Mouse (Mus musculus) embryo, embryonic 11 days (tissue): Measurements from ENCODE around the gene Nosip.

Source experiments
- DNase-seq: peaks from one replicate; pipeline ENCODE4 v3.0.0-alpha.2; 2015

Gene Nosip

GRCm38 (mm10) chr7:45061532-45062075 lies 625 bp upstream of the Nosip start:
- DNase-seq: peak; percentile 37

- no peak for DNase-seq
Measured at GRCm38 (mm10) chr7:45067190-45067999, 5.2 kb downstream of the Nosip start.

- DNase-seq: peak; percentile 72
Measured at GRCm38 (mm10) chr7:45068000-45068318, 5.7 kb downstream of the Nosip start.

DNA sequence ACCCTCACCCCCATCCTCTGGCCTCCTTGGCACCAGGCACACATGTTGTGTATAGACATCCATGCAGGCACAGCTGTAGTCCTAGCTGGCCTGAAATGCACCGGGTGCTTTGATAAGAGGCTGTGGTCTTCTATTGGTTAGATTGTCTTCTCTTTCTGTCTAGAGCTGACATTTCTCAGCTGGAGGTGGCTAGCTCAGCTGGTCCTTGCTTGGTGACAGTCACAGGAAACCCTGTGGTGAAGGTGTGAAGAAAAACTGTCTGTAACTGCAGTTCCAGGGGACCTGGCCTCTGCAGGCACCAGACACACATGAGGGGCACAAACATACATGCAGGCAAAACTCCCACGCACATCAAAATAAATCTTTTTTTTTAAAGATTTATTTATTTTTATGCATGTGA lies 7.4 kb downstream of the Nosip start:
- DNase-seq: no peak

DNA sequence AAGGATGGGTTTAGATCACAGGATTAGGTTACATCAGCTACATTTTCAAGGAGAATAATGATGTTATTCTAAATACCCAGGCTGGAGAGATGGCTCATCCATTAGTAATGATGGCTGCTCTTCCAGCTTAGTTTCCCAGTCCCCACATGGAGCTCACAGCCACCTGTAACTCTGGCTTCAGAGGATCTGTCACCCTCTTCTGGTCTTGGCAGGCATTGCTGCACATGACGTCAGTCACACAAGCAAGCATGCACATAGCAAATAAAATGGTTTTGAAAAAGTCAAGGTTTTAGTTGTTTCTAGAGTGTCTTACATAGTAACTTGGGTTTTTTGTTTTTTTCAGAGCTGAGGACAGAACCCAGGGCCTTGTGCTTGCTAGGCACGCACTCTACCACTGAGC lies 10.0 kb downstream of the Nosip start:
- no peak for DNase-seq

DNA sequence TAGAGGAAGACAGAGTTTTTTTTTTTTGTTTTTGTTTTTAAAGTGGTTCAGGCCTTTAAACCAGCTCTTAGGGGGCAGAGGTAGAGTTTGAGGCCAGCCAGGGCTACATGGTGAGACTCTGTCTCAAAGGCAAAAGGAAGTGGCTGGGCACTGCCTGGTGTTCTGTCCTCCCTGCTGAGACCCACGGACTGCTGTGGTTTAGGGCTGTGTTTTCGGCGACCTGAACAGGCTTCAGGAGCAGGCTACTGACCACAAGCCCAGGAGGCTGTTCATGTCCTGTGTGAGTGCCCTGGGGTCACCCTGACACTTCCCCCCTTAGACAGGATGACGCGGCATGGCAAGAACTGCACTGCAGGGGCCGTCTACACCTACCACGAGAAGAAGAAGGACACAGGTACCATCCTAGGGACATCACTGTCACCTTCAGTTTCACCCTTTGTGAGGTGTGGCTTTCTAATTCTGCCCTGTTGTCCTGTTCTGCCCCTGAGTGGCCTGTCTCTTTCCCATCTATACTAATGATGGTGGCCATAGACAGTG lies 11.0 kb downstream of the Nosip start:
- no peak for DNase-seq

DNA sequence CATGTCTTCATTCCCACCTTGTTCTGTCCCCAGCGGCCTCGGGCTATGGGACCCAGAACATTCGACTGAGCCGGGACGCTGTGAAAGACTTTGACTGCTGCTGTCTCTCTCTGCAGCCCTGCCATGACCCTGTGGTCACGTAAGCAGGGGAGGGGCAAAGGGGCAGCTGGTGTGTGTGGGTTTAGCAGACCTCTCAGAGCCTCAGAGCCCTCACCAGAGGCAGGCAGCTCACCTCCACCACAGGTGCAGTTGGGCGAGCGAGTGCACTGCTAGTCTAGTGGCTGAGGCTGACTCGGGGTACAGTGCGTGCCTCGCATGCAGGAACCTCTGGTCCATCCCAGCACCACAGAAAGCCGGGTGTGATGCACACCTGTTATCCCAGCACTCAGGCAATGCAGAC lies 11.7 kb downstream of the Nosip start:
- no peak for DNase-seq

GRCm38 (mm10) chr7:45075405-45075804 lies 13.2 kb downstream of the Nosip start:
- DNase-seq: no peak

- no peak for DNase-seq
Measured at GRCm38 (mm10) chr7:45076501-45076900, 14.3 kb downstream of the Nosip start.

DNA sequence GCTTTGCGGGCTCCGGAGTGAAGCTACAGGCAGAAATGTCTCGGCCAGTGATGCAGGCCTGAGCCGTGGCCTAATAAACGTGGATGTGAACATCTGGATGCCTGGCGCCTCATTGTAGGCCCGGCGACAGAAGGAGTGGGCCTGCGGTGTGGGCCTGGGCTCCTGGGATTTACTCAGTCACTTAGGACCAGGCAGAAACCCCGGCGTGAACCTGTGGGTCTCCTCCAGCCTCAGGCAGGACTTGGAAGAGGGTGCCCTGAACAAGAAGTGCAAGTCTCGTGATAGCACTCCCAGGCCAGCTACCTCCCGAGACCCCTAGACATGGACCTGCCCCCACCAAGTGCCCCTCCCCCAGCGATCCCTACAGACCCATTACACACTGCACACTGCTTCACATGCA lies 15.1 kb downstream of the Nosip start:
- DNase-seq: no peak

- DNase-seq: no peak
Measured at GRCm38 (mm10) chr7:45077829-45078228, 15.6 kb downstream of the Nosip start.

GRCm38 (mm10) chr7:45078513-45078912 lies 16.3 kb downstream of the Nosip start:
- DNase-seq: peak; percentile 85

- DNase-seq: peak; percentile 89
Measured at GRCm38 (mm10) chr7:45079856-45080255, 17.6 kb downstream of the Nosip start.

GRCm38 (mm10) chr7:45081016-45081415 lies 18.8 kb downstream of the Nosip start:
- no peak for DNase-seq

GRCm38 (mm10) chr7:45082401-45083299 lies 20.4 kb downstream of the Nosip start:
- peak; percentile 41 for DNase-seq

DNA sequence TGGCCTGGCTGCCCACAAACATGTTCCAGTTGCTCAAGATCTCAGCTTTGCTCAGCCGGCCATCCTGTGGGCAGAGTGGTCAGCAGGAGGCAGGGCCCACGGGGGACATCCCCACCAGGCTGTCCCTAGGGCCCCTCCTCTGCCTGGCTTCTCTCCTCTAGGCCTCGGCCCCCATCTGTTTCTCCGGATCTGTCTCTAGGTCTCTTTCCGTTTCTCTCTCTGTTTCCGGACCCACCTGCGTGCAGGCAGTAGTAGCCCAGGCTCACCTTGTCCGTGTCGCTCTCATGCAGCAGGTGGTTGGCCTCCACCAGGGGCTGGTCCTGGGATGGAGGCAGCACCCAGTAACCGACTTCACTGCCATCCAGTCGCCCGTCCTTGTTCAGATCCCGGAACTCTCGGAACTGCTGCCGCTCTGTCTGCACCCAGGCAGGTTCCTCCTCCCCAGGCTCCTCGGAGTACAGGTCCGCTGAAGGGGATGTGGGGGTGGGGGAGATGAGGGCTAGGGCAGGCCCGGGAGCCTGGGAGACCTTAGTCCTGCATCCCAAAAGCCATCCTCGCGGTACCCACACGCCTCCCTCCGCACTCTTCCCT lies 21.2 kb downstream of the Nosip start:
- no peak for DNase-seq

DNA sequence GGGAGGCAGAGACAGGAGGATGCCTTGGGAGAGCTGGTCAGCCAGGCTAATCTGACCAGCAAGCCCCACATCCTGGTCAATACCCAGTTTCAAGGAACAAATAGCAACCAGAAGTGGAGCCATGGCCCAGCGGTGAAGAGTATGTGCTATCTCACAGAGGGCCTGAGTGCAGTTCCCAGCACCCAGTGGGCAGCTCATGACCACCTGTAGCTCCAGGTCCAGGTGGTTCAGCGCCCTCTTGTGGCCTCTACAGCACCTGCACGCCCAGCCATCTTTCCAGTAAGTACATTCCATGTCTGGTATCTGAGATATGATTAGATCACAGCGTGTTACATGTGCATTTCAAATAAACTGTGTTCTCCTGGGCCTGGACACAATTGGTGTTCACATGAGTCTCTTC lies 23.9 kb downstream of the Nosip start:
- DNase-seq: no peak

- DNase-seq: no peak
Measured at GRCm38 (mm10) chr7:45088597-45088996, 26.4 kb downstream of the Nosip start.

- no peak for DNase-seq
Measured at GRCm38 (mm10) chr7:45090251-45090977, 28.2 kb downstream of the Nosip start.

- DNase-seq: peak; percentile 39
Measured at GRCm38 (mm10) chr7:45091001-45091990, 29.1 kb downstream of the Nosip start.

GRCm38 (mm10) chr7:45092048-45092447 lies 29.8 kb downstream of the Nosip start, which contains the start of gene Rcn3:
Gene Rcn3, minus strand, starts transcription at chr7:45092221.
- DNase-seq: peak; percentile 97
